Mouse (Mus musculus): Measurements from ENCODE around the gene Klf1. TPM values are rescaled to one million over a fixed set of nuclear protein-coding genes. Genes with fewer than 3 reads are reported as not detected.
A peak's percentile ranks its signal among the peaks of the same experiment; 100 is the strongest.

Klf1 gene
- polyA plus RNA-seq, 1 experiment from 2014 or later, result 494 TPM

DNA sequence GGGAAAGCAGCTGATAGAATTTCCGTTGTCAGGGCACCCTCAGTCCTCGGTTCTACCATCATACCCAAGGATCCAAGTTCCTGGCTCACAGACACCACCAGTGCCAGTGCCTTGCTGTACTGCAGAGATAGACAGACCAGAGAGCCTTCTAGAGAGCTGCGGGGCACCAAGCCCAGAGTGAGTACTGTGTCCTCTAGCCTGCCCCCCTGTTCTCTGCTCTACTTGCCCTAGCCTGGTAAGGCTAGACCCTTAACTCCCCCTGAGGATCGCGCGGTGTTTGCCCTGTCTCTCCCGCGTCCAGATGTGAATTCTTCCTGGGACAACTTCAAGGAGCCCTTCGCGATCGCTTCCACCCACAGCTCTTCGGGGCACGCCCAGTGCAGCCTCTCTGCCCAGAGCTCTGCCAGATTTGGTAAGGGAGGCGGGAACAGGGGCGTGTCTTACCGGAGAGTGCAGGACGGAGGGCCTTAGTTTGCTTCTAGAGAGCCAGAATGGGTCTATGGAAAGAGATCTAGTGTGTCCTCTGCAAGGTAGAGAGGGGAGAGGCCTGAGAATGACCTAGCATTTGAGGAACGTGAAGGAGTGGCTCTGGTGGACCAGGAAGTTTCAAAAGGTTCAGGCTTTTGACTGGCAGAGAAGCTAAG is 51.0 kb downstream of the Klf1 start:
- DNase-seq (no peak), ATAC-seq (ENCODE audit: low read depth) (peak; percentile 67; the same call in 1 of the 2 replicates)
- H3K27me3 ChIP-seq, result peaks cover 52% of the 10 kb centered on the region
- no peaks in the 10 kb centered on the region for H3K9me3 ChIP-seq (replicated peaks)
- H3K36me3 ChIP-seq, result peaks cover 21% of the 10 kb centered on the region
- WGBS (ENCODE audit: insufficient replicate concordance), result 6% methylated on average over 18 of the region's 18 CpGs
- H3K4me1 ChIP-seq (replicated peaks), result peaks cover 10% of the 10 kb centered on the region
- H3K9ac ChIP-seq, result no peak overlapping the region
- H3K4me2 ChIP-seq, result peak overlapping the region; percentile 34
- no peak overlapping the region for H3K4me3 ChIP-seq (replicated peaks)
- no peak overlapping the region for H3K27ac ChIP-seq

Small RNA genes lying within 50 kb of the gene (microRNA-seq; reads per million reads assigned to microRNA genes)
- not detected for gene Gm24197
- gene Mir7069, result 10.0 reads per million, percentile 23 among the genes with 10 or more reads in this experiment

Other genes starting within 250 kb of the Klf1 start
- gene Ier2, start 239.1 kb upstream of the Klf1 start, polyA plus RNA-seq (2015; fragmentation: Nextera tagmentation; extraction: Ambion mirVana), result 20.5 and 24.1 TPM in 2 replicates
- 45.9 and 46.8 TPM in 2 replicates for gene Trmt1, start 215.6 kb upstream of the Klf1 start, polyA plus RNA-seq (2015; fragmentation: Nextera tagmentation; extraction: Ambion mirVana)
- gene Nacc1, start 214.1 kb upstream of the Klf1 start, polyA plus RNA-seq (2015; fragmentation: Nextera tagmentation; extraction: Ambion mirVana), result 6.9 and 7.6 TPM in 2 replicates
- gene Lyl1, start 200.5 kb upstream of the Klf1 start, polyA plus RNA-seq (2015; fragmentation: Nextera tagmentation; extraction: Ambion mirVana), result 61.2 and 61.3 TPM in 2 replicates
- gene G430095P16Rik, start 178.9 kb upstream of the Klf1 start, polyA plus RNA-seq (2015; fragmentation: Nextera tagmentation; extraction: Ambion mirVana), result 9.6 and 10.0 TPM in 2 replicates
- gene Nfix, start 101.6 kb upstream of the Klf1 start, polyA plus RNA-seq (2015; fragmentation: Nextera tagmentation; extraction: Ambion mirVana), result 2.3 and 3.4 TPM in 2 replicates
- 3.3 and 3.7 TPM in 2 replicates for gene Dand5, start 79.1 kb upstream of the Klf1 start, polyA plus RNA-seq (2015; fragmentation: Nextera tagmentation; extraction: Ambion mirVana)
- 60.6 and 63.2 TPM in 2 replicates for gene Gadd45gip1, start 70.4 kb upstream of the Klf1 start, polyA plus RNA-seq (2015; fragmentation: Nextera tagmentation; extraction: Ambion mirVana)
- gene Rad23a, start 61.3 kb upstream of the Klf1 start, polyA plus RNA-seq (2015; fragmentation: Nextera tagmentation; extraction: Ambion mirVana), result 269 and 278 TPM in 2 replicates
- gene Calr, start 55.0 kb upstream of the Klf1 start, polyA plus RNA-seq (2015; fragmentation: Nextera tagmentation; extraction: Ambion mirVana), result 511 and 613 TPM in 2 replicates
- gene Farsa, start 44.9 kb upstream of the Klf1 start, polyA plus RNA-seq (2015; fragmentation: Nextera tagmentation; extraction: Ambion mirVana), result 82.3 and 83.1 TPM in 2 replicates
- gene Syce2, start 29.8 kb upstream of the Klf1 start, polyA plus RNA-seq (2015; fragmentation: Nextera tagmentation; extraction: Ambion mirVana), result 84.1 and 90.4 TPM in 2 replicates
- 44.7 and 48.6 TPM in 2 replicates for gene Gcdh, start 8.0 kb upstream of the Klf1 start, polyA plus RNA-seq (2015; fragmentation: Nextera tagmentation; extraction: Ambion mirVana)
- gene Dnase2a, start 6.6 kb downstream of the Klf1 start, polyA plus RNA-seq (2015; fragmentation: Nextera tagmentation; extraction: Ambion mirVana), result 9.3 and 10.4 TPM in 2 replicates
- 0.12 and 0.13 TPM in 2 replicates for gene Mast1, start 35.4 kb downstream of the Klf1 start, polyA plus RNA-seq (2015; fragmentation: Nextera tagmentation; extraction: Ambion mirVana)
- 0.33 and 0.56 TPM in 2 replicates for gene Rtbdn, start 45.1 kb downstream of the Klf1 start, polyA plus RNA-seq (2015; fragmentation: Nextera tagmentation; extraction: Ambion mirVana)
- not detected in 2 replicates for gene Gm49661, start 67.5 kb downstream of the Klf1 start, polyA plus RNA-seq (2015; fragmentation: Nextera tagmentation; extraction: Ambion mirVana)
- 1,982 and 2,114 TPM in 2 replicates for gene Prdx2, start 67.7 kb downstream of the Klf1 start, polyA plus RNA-seq (2015; fragmentation: Nextera tagmentation; extraction: Ambion mirVana)
- 130 TPM in 2 replicates for gene Rnaseh2a, start 67.8 kb downstream of the Klf1 start, polyA plus RNA-seq (2015; fragmentation: Nextera tagmentation; extraction: Ambion mirVana)
- 12.2 and 15.3 TPM in 2 replicates for gene Junb, start 76.8 kb downstream of the Klf1 start, polyA plus RNA-seq (2015; fragmentation: Nextera tagmentation; extraction: Ambion mirVana)
- 7.2 and 7.4 TPM in 2 replicates for gene Hook2, start 88.7 kb downstream of the Klf1 start, polyA plus RNA-seq (2015; fragmentation: Nextera tagmentation; extraction: Ambion mirVana)
- gene Best2, start 112.6 kb downstream of the Klf1 start, polyA plus RNA-seq (2015; fragmentation: Nextera tagmentation; extraction: Ambion mirVana), result not detected in 2 replicates
- gene Asna1, start 123.4 kb downstream of the Klf1 start, polyA plus RNA-seq (2015; fragmentation: Nextera tagmentation; extraction: Ambion mirVana), result 80.1 and 81.5 TPM in 2 replicates
- 83.1 and 91.4 TPM in 2 replicates for gene Trir, start 124.9 kb downstream of the Klf1 start, polyA plus RNA-seq (2015; fragmentation: Nextera tagmentation; extraction: Ambion mirVana)
- 24.0 and 28.2 TPM in 2 replicates for gene Tnpo2, start 135.0 kb downstream of the Klf1 start, polyA plus RNA-seq (2015; fragmentation: Nextera tagmentation; extraction: Ambion mirVana)
- gene Fbxw9, start 158.1 kb downstream of the Klf1 start, polyA plus RNA-seq (2015; fragmentation: Nextera tagmentation; extraction: Ambion mirVana), result 8.7 and 9.0 TPM in 2 replicates
- not detected in 2 replicates for gene Gm5741, start 166.1 kb downstream of the Klf1 start, polyA plus RNA-seq (2015; fragmentation: Nextera tagmentation; extraction: Ambion mirVana)
- gene Dhps, start 169.8 kb downstream of the Klf1 start, polyA plus RNA-seq (2015; fragmentation: Nextera tagmentation; extraction: Ambion mirVana), result 41.2 and 42.9 TPM in 2 replicates
- gene Wdr83os, start 178.8 kb downstream of the Klf1 start, polyA plus RNA-seq (2015; fragmentation: Nextera tagmentation; extraction: Ambion mirVana), result 69.1 and 70.5 TPM in 2 replicates
- gene Wdr83, start 179.4 kb downstream of the Klf1 start, polyA plus RNA-seq (2015; fragmentation: Nextera tagmentation; extraction: Ambion mirVana), result 26.5 and 28.1 TPM in 2 replicates
- 20.0 and 24.1 TPM in 2 replicates for gene Man2b1, start 181.3 kb downstream of the Klf1 start, polyA plus RNA-seq (2015; fragmentation: Nextera tagmentation; extraction: Ambion mirVana)
- 0.66 and 0.83 TPM in 2 replicates for gene Zfp791, start 221.2 kb downstream of the Klf1 start, polyA plus RNA-seq (2015; fragmentation: Nextera tagmentation; extraction: Ambion mirVana)
- gene Cks1brt, start 250.0 kb downstream of the Klf1 start, polyA plus RNA-seq (2015; fragmentation: Nextera tagmentation; extraction: Ambion mirVana), result not detected in 2 replicates

Measured in liver, embryonic 13.5 days (tissue).